Mouse (Mus musculus) liver, embryonic 16.5 days (tissue): ENCODE results near the gene Cep112. TPM values are rescaled to one million over a fixed set of nuclear protein-coding genes. Genes with fewer than 3 reads are reported as not detected.

ENCODE experiments used
- ATAC-seq: fragments of 200-750 bp; cut with Nextera tagmentation; 2 replicates; pipeline ENCODE4 v1.8.0; 2017; ENCODE audit warnings: low read depth, mild to moderate bottlenecking, moderate number of reproducible peaks, moderate library complexity
- H3K27ac ChIP-seq: fragments of 300-500 bp; sonication (generic); 2 replicates; pipeline ENCODE4 v1.5.1; 2014; ENCODE audit warnings: mild to moderate bottlenecking, low read length
- H3K27me3 ChIP-seq: fragments of 300-500 bp; sonication (generic); 2 replicates; pipeline ENCODE4 v1.6.1; 2014; ENCODE audit warnings: low read depth, low read length, mixed read lengths; ENCODE audit not compliant: control insufficient read depth, insufficient read depth
- H3K36me3 ChIP-seq: fragments of 300-500 bp; sonication (generic); 2 replicates; pipeline ENCODE4 v1.6.1; 2014; ENCODE audit warnings: mild to moderate bottlenecking; ENCODE audit not compliant: control insufficient read depth, insufficient read depth
- H3K4me1 ChIP-seq: fragments of 300-500 bp; sonication (generic); 2 replicates; pipeline ENCODE4 v1.6.1; 2014; ENCODE audit warnings: low read depth, low read length, mixed read lengths; ENCODE audit not compliant: control insufficient read depth
- H3K4me2 ChIP-seq: fragments of 300-500 bp; sonication (generic); 2 replicates; pipeline ENCODE4 v1.6.1; 2014; ENCODE audit warnings: low read depth, low read length, mixed read lengths
- H3K4me3 ChIP-seq: fragments of 300-500 bp; sonication (generic); 2 replicates; pipeline ENCODE4 v1.5.1; 2014; ENCODE audit warnings: low read depth, mild to moderate bottlenecking, low read length
- H3K9ac ChIP-seq: fragments of 300-500 bp; sonication (generic); 2 replicates; pipeline ENCODE4 v1.6.1; 2014; ENCODE audit warnings: low read depth, low read length
- H3K9me3 ChIP-seq: fragments of 300-500 bp; sonication (generic); replicated peaks from 2 replicates; pipeline ENCODE4 v1.6.1; 2016; ENCODE audit warnings: low read length; ENCODE audit not compliant: control insufficient read depth
- WGBS: fragments of 180-500 bp; shearing (Covaris S2); extraction: QIAGEN DNeasy Blood & Tissue Kit; methylation state at CpG from one replicate; pipeline ENCODE4 v1.1.7; 2014; ENCODE audit not compliant: insufficient replicate concordance; 5-methylcytosine and 5-hydroxymethylcytosine counted together
- polyA plus RNA-seq: library from polyadenylated mRNA; unstranded; fragments of >200 nt; fragmentation: Nextera tagmentation; extraction: Ambion mirVana; gene quantifications from 2 replicates; pipeline ENCODE4 v1.2.1, GENCODE M21; 2015

The Cep112 gene
- polyA plus RNA-seq, 1 experiment from 2014 or later: 0.96 TPM

DNA sequence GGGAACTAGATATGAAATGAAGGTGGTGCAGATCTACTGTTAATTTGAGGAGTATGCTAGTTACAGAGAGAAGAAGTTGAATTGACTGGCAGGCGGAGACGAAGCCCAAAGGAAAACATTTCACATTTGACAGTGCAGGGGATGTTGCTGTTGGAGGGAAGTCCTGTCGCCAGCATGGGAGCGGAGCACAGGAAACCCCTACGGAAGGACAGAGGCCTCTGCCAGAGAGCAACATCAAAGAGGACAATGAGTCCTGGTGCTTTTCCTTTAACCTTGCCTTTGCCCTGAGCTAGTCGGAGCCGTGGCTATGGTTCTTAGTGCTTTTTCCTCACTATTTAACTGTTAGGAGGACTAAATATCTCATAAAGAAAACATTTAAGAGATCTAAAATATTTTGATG is 50.7 kb downstream of the Cep112 start:
- Histone ChIP-seq H3K4me3 (no peak overlapping the region), H3K4me1 (no peaks in the 10 kb centered on the region)

DNA sequence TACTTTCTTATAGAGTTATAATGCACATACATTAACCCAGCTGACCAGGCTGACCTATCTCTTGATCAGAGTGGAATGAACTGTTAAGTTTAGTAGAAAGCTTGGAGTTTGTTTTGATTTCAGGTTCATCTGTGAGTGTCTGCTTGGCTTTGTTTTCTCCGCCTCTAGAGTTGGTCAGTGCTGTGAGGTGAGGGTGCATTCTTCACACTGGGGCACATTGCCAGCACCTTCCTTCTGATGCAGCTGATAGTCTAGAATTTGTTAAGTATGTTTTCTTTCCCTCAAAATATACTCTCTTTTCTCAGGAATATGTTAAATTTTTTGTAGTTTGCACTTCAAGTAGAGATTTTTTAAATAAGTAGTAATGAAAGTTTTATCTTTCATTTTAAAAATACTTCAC is 51.2 kb downstream of the Cep112 start:
- Histone ChIP-seq H3K4me1 (no peaks in the 10 kb centered on the region), H3K36me3 (no peaks in the 10 kb centered on the region), H3K9ac (no peak overlapping the region), H3K27ac (no peak overlapping the region), H3K4me2 (no peak overlapping the region), H3K4me3 (no peak overlapping the region), H3K9me3 (no peaks in the 10 kb centered on the region), H3K27me3 (no peaks in the 10 kb centered on the region)
- no peak for ATAC-seq
- WGBS: 62% methylated on average over 1 of the region's 1 CpGs

More for the DNA sequence above, 50.7 kb downstream of the Cep112 start:
- H3K4me2 ChIP-seq: no peak overlapping the region
- H3K27me3 ChIP-seq: no peaks in the 10 kb centered on the region
- 19% methylated on average over 7 of the region's 7 CpGs for WGBS
- no peak for ATAC-seq
- H3K9ac ChIP-seq: no peak overlapping the region
- H3K27ac ChIP-seq: no peak overlapping the region
- no peaks in the 10 kb centered on the region for H3K9me3 ChIP-seq
- H3K36me3 ChIP-seq: no peaks in the 10 kb centered on the region

DNA sequence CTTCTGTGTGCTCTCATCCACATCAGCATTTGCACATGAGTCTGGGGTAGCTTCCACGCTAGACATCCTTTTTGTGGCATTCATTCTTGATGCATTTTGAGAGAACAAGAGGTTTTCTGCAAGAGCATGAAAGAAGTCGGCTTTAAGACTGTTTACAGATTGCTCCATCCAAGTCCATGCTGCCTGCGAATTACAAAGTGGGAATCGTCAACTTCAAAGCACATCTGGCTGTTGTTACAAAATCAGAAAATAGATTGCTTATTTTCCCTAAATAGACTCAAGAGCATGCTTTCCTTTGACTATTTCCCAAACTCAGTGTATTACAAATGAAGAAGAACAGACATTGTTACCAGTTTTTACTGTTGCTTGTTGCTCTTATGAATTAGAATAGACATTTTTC is 59.0 kb downstream of the Cep112 start:
- no peak overlapping the region for H3K4me2 ChIP-seq

DNA sequence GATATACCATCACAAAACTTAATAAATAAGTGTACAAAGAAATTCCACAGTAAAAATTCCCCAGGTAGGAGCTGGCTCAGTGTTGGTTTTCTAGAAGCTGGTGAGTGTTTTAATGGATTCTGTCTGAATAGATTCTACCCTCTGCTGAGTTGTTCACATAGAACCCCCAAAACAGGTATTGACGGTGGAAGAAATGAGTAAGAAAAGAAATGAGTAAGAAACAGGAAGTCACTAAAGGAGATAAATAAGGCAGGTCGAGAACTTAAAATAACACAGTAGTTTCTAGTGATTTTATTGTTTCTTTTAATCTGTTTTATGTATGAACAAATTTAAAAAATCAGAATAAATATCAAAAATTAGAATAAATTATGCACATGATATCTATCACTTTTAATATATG is 63.3 kb downstream of the Cep112 start:
- no peaks in the 10 kb centered on the region for H3K36me3 ChIP-seq
- H3K9ac ChIP-seq: no peak overlapping the region
- H3K4me1 ChIP-seq: no peaks in the 10 kb centered on the region
- H3K9me3 ChIP-seq: no peaks in the 10 kb centered on the region
- WGBS: 30% methylated on average over 2 of the region's 2 CpGs
- no peak overlapping the region for H3K4me3 ChIP-seq
- no peak overlapping the region for H3K27ac ChIP-seq
- H3K27me3 ChIP-seq: no peaks in the 10 kb centered on the region
- no peak for ATAC-seq
- no peak overlapping the region for H3K4me2 ChIP-seq

More for the DNA sequence above, 59.0 kb downstream of the Cep112 start:
- WGBS: 52% methylated on average over 4 of the region's 4 CpGs
- H3K4me1 ChIP-seq: no peaks in the 10 kb centered on the region
- H3K4me3 ChIP-seq: no peak overlapping the region
- H3K27me3 ChIP-seq: no peaks in the 10 kb centered on the region
- H3K9me3 ChIP-seq: no peaks in the 10 kb centered on the region
- no peak overlapping the region for H3K27ac ChIP-seq
- H3K9ac ChIP-seq: no peak overlapping the region
- no peak for ATAC-seq
- H3K36me3 ChIP-seq: no peaks in the 10 kb centered on the region

DNA sequence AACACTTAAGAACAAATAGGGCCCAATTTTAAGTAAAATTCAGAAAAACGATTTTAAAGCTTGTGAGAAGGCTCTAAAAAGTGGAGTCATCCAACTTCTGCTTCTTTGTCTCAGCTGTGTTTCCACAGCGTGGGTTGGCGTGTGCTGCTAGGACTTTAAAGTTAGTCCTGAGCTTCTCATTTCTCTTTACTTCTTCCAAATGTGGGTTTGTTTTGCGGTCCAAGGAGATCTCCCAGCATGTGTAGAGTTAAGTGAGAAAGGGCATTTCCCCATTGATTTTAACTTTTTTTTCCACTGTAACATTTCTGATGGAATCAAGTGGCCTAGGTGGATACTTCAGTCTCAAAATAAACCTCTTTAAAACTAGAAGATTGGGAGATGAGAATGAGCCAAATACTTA is 64.9 kb downstream of the Cep112 start:
- Histone ChIP-seq H3K27ac (no peak overlapping the region), H3K36me3 (no peaks in the 10 kb centered on the region), H3K9me3 (no peaks in the 10 kb centered on the region), H3K9ac (no peak overlapping the region), H3K4me2 (no peak overlapping the region), H3K4me3 (no peak overlapping the region), H3K4me1 (no peaks in the 10 kb centered on the region), H3K27me3 (no peaks in the 10 kb centered on the region)
- 65% methylated on average over 4 of the region's 4 CpGs for WGBS
- no peak for ATAC-seq

DNA sequence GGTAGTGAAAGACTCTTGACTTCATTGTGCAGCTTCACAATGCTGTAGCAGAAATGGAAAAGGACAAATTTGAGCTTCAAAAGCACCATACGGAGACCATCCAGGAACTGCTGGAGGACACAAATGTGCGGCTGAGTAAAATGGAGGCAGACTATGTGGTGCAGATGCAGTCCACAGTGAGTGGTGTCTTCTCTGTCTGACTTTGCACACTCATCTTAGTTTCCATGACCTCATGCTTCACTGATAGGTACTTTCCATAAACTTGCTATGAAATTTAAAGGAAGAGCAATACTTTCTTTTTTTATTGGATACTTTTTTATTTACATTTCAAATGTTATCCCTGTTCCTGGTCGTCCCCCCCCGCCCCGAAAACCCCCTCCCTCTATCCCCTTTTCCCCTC is 83.2 kb downstream of the Cep112 start:
- Histone ChIP-seq H3K9me3 (no peaks in the 10 kb centered on the region), H3K4me2 (no peak overlapping the region), H3K4me1 (no peaks in the 10 kb centered on the region), H3K27me3 (no peaks in the 10 kb centered on the region), H3K36me3 (no peaks in the 10 kb centered on the region), H3K9ac (no peak overlapping the region), H3K27ac (no peak overlapping the region), H3K4me3 (no peak overlapping the region)
- WGBS: 69% methylated on average over 5 of the region's 5 CpGs
- ATAC-seq: no peak

DNA sequence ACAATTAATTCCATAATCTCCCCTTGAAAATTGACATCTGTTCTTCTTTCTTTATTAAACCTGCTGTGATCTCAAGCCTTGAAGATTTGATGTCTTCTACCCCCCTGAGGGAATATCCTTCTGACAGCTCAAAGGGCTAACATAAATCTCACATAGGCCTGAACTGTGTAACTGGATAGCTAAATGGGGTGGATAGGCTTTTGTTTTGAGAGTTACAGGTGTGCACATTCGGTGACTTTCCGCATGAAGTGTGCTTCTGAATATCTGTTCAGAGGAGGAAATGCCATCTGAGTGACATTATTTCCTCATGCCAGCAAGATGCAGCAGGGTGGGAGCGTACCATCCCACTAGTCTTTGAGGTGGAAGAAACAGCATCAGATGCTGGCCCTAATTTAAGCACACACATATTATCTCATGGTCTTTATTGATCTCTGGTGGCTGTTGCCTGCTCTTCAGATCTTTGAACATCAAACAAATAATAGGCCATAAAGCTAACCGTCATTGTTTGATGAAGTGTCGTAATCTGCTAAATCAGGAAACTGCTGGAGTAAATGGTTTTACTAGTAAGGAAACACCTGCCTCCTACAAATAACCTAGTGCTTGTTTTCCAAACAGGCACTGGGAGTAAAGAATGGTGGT is 102.9 kb downstream of the Cep112 start:
- H3K27ac ChIP-seq: no peak overlapping the region

DNA sequence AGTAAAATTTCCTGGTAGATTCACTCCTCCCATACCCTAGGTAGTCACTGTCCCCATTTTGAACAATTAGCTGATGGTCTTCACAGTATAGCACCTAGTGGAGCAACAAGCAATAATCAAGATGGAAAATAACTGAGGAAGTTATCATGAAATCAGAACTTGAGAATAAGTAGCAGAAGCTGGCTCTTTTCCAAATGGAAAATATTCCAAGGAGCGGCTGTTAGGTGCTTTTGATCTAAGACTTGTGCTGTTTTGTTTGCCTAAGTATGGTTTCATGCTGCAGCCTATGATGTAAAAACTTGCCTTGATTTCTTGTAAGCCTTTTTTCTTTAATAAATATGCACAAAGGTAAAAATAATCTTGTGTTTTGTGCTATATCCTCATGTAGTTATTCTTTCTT is 107.9 kb downstream of the Cep112 start:
- H3K4me1 ChIP-seq: no peaks in the 10 kb centered on the region
- no peak overlapping the region for H3K27ac ChIP-seq
- no peak for ATAC-seq
- H3K4me3 ChIP-seq: no peak overlapping the region
- no peak overlapping the region for H3K9ac ChIP-seq
- no peak overlapping the region for H3K4me2 ChIP-seq
- no peaks in the 10 kb centered on the region for H3K36me3 ChIP-seq
- no peaks in the 10 kb centered on the region for H3K27me3 ChIP-seq
- WGBS: 54% methylated on average over 1 of the region's 1 CpGs
- no peaks in the 10 kb centered on the region for H3K9me3 ChIP-seq

More for the DNA sequence above, 102.9 kb downstream of the Cep112 start:
- 35% methylated on average over 5 of the region's 5 CpGs for WGBS
- H3K4me1 ChIP-seq: no peaks in the 10 kb centered on the region
- no peaks in the 10 kb centered on the region for H3K36me3 ChIP-seq
- H3K9me3 ChIP-seq: no peaks in the 10 kb centered on the region
- no peak overlapping the region for H3K4me3 ChIP-seq
- H3K27me3 ChIP-seq: no peaks in the 10 kb centered on the region
- H3K9ac ChIP-seq: no peak overlapping the region
- ATAC-seq: no peak
- no peak overlapping the region for H3K4me2 ChIP-seq

DNA sequence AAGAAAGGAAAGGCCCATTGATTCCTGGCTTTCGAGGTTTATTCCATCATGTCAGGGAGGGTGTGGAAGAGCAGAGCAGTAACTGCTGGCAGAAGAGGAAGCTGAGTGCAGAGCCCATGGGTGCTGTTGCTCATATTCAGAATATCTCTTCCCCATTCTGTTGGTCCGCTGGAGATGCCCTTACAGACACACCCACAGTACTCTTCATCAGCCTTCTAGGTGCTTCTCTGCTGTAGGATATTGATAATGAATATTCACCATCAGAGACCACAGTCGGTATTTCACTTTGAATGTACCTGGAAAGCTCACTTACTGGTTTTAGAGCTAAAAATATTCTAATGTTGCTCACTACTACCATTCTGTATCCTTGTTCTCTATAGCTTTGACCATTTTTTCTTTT is 109.0 kb downstream of the Cep112 start:
- 47% methylated on average over 3 of the region's 3 CpGs for WGBS
- H3K4me2 ChIP-seq: no peak overlapping the region
- H3K4me3 ChIP-seq: no peak overlapping the region
- H3K27ac ChIP-seq: no peak overlapping the region
- no peak overlapping the region for H3K9ac ChIP-seq
- ATAC-seq: no peak
- no peaks in the 10 kb centered on the region for H3K4me1 ChIP-seq
- no peaks in the 10 kb centered on the region for H3K27me3 ChIP-seq
- no peaks in the 10 kb centered on the region for H3K9me3 ChIP-seq
- H3K36me3 ChIP-seq: no peaks in the 10 kb centered on the region
